In genomic region chr11:97328148-97328547, GRCm38 (mm10) we compare ENCODE assay signal across 8 mouse cellular contexts. TPM values are rescaled to one million over a fixed set of nuclear protein-coding genes. Genes with fewer than 3 reads are reported as not detected.
DNase-seq lines count a peak whose midpoint lies in the region; ATAC-seq and TF ChIP-seq lines count a peak whose summit lies in the region.

No protein-coding gene starts in this region.

- no peaks in the 10 kb centered on the region for H3K79me2 ChIP-seq in CH12.LX (replicated peaks; ENCODE audit: control insufficient read depth, extremely low read depth, insufficient read depth, poor library complexity, severe bottlenecking)

- no peak for TF ChIP-seq EP300 in CH12.LX (IDR thresholded peaks at IDR 0.05; ENCODE audit: low read length)

- no peaks in the 10 kb centered on the region for H3K27me3 ChIP-seq in hindbrain, embryonic 11.5 days (ENCODE audit: control insufficient read depth, insufficient read depth, low read length)
- no peaks in the 10 kb centered on the region for H3K27me3 ChIP-seq in hindbrain, embryonic 12.5 days
- no peaks in the 10 kb centered on the region for H3K27me3 ChIP-seq in CH12.LX (replicated peaks)
- no peaks in the 10 kb centered on the region for H3K27me3 ChIP-seq in neural tube, embryonic 11.5 days (ENCODE audit: control insufficient read depth, insufficient read depth, low read length)

- no peak overlapping the region for H3K4me3 ChIP-seq in hindbrain, embryonic 11.5 days (ENCODE audit: low read depth, low read length)
- H3K4me3 ChIP-seq in hindbrain, embryonic 12.5 days: no peak overlapping the region
- H3K4me3 ChIP-seq in CH12.LX (replicated peaks in 1 of 3; ENCODE audit: low read depth in 2 of 3, low read length in 2 of 3, poor library complexity in 1 of 3): no peak overlapping the region
- H3K4me3 ChIP-seq in neural tube, embryonic 11.5 days (ENCODE audit: low read depth, low read length): no peak overlapping the region

- no peaks in the 10 kb centered on the region for H3K9me3 ChIP-seq in hindbrain, embryonic 11.5 days (ENCODE audit: control insufficient read depth, low read length)
- no peaks in the 10 kb centered on the region for H3K9me3 ChIP-seq in hindbrain, embryonic 12.5 days (replicated peaks)
- H3K9me3 ChIP-seq in CH12.LX (replicated peaks; ENCODE audit: low read length): no peaks in the 10 kb centered on the region
- H3K9me3 ChIP-seq in neural tube, embryonic 11.5 days (ENCODE audit: control insufficient read depth, low read length): no peaks in the 10 kb centered on the region

- in situ Hi-C loops in CH12.LX (cut with MboI; ENCODE audit: low pct_ligation_motif_present, low pct_unique_long_range_greater_than_20kb, low sequenced_read_pairs): no loop called here

- ATAC-seq in hindbrain, embryonic 11.5 days (ENCODE audit: low FRiP score): no peak
- ATAC-seq in hindbrain, embryonic 12.5 days (ENCODE audit: low FRiP score): no peak
- no peak for ATAC-seq in neural tube, embryonic 11.5 days (ENCODE audit: insufficient read depth, low FRiP score, low TSS enrichment)

- no peaks in the 10 kb centered on the region for H3K4me1 ChIP-seq in hindbrain, embryonic 11.5 days (replicated peaks; ENCODE audit: control insufficient read depth, insufficient read depth, low read length)
- H3K4me1 ChIP-seq in hindbrain, embryonic 12.5 days: 0 out of 2 replicates have a peak, but pooled peaks cover 2% of the 10 kb centered on the region
- H3K4me1 ChIP-seq in CH12.LX (ENCODE audit: control insufficient read depth in 1 of 2, insufficient read depth in 2 of 2): peaks cover 7 to 44% of the 10 kb centered on the region in 2 experiments
- no peaks in the 10 kb centered on the region for H3K4me1 ChIP-seq in neural tube, embryonic 11.5 days (ENCODE audit: control insufficient read depth, insufficient read depth, low read length)

- WGBS in hindbrain, embryonic 11.5 days: 29% methylated on average over 9 of the region's 9 CpGs
- WGBS in hindbrain, embryonic 12.5 days: 25% methylated on average over 9 of the region's 9 CpGs
- WGBS in neural tube, embryonic 11.5 days: 31% methylated on average over 9 of the region's 9 CpGs

- TF ChIP-seq RAD21 in CH12.LX (IDR thresholded peaks at IDR 0.05; ENCODE audit: low read depth, low read length): peak; percentile 78

- intact Hi-C loops in left cerebral cortex, postnatal 10 days (cut with DNase I): no loop called here

- TF ChIP-seq CTCF in CH12.LX (conservative IDR thresholded peaks at IDR 0.05 in 1 of 2, IDR thresholded peaks at IDR 0.05 in 1 of 2; ENCODE audit: low read depth in 2 of 2, low read length in 2 of 2): peak; percentile 94 to 99

- H3K4me2 ChIP-seq in hindbrain, embryonic 11.5 days (replicated peaks; ENCODE audit: low read depth, low read length): no peak overlapping the region
- no peak overlapping the region for H3K4me2 ChIP-seq in hindbrain, embryonic 12.5 days (replicated peaks)
- H3K4me2 ChIP-seq in CH12.LX (ENCODE audit: insufficient read depth, low read depth, poor library complexity, severe bottlenecking): no peak overlapping the region
- H3K4me2 ChIP-seq in neural tube, embryonic 11.5 days (ENCODE audit: low read depth): no peak overlapping the region

- peak; percentile 29; the same call in 1 of the 2 replicates for TF ChIP-seq POLR2A in CH12.LX (IDR thresholded peaks at IDR 0.05; ENCODE audit: low read depth, low read length)

- peak; percentile 85 for DNase-seq in hindbrain, embryonic 11.5 days (ENCODE audit: low spot score)
- DNase-seq in CH12.LX (ENCODE audit: extremely low read depth): peak; percentile 67
- DNase-seq in adrenal gland, postnatal 10 days: peak; percentile 78
- DNase-seq in forelimb bud, embryonic 11.5 days (ENCODE audit: low read depth, low spot score): peak; percentile 72
- peak; percentile 38 to 64 for DNase-seq in left cerebral cortex, postnatal 10 days (ENCODE audit: extremely low spot score in 1 of 2, low spot score in 2 of 2)
- DNase-seq in neural tube, embryonic 11.5 days (ENCODE audit: low spot score): peak; percentile 76
- peak; percentile 36 to 40 for DNase-seq in thymus, postnatal 36 days

- no peak overlapping the region for H3K27ac ChIP-seq in hindbrain, embryonic 11.5 days (ENCODE audit: low read depth, low read length)
- H3K27ac ChIP-seq in hindbrain, embryonic 12.5 days: no peak overlapping the region
- no peak overlapping the region for H3K27ac ChIP-seq in CH12.LX (ENCODE audit: insufficient read depth, low read depth)
- no peak overlapping the region for H3K27ac ChIP-seq in neural tube, embryonic 11.5 days (ENCODE audit: low read depth, low read length)

- no peak overlapping the region for H3K9ac ChIP-seq in hindbrain, embryonic 11.5 days (ENCODE audit: low read depth, low read length)
- no peak overlapping the region for H3K9ac ChIP-seq in hindbrain, embryonic 12.5 days
- no peak overlapping the region for H3K9ac ChIP-seq in CH12.LX (ENCODE audit: insufficient read depth, low read depth)
- H3K9ac ChIP-seq in neural tube, embryonic 11.5 days (ENCODE audit: low read length): no peak overlapping the region

- dilution Hi-C loops in CH12.LX (cut with MboI; ENCODE audit: extremely low pct_ligation_motif_present, extremely low pct_unique_long_range_greater_than_20kb, low sequenced_read_pairs): no loop called here

- H3K36me3 ChIP-seq in hindbrain, embryonic 11.5 days (ENCODE audit: control insufficient read depth, insufficient read depth, low read length): peaks cover 5% of the 10 kb centered on the region; the same call in 1 of the 2 replicates
- H3K36me3 ChIP-seq in hindbrain, embryonic 12.5 days: peaks cover 68% of the 10 kb centered on the region
- H3K36me3 ChIP-seq in CH12.LX (replicated peaks in 1 of 2; ENCODE audit: control insufficient read depth in 1 of 2, insufficient read depth in 1 of 2, low read length in 1 of 2): peaks cover 49 to 90% of the 10 kb centered on the region in 2 experiments
- peaks cover 10% of the 10 kb centered on the region; the same call in 1 of the 2 replicates for H3K36me3 ChIP-seq in neural tube, embryonic 11.5 days (ENCODE audit: control insufficient read depth, insufficient read depth, low read length)

TF ChIP-seq in CH12.LX, 34 proteins besides CTCF, POLR2A, EP300 and RAD21:
- TF ChIP-seq CHD1 (IDR thresholded peaks at IDR 0.05; ENCODE audit: low read depth, low read length): no peak
- no peak for TF ChIP-seq TBP (conservative IDR thresholded peaks at IDR 0.05; ENCODE audit: low read depth, low read length)
- TF ChIP-seq USF1 (IDR thresholded peaks at IDR 0.05; ENCODE audit: low read depth, low read length): no peak
- peak; percentile 78 for TF ChIP-seq SMC3 (IDR thresholded peaks at IDR 0.05; ENCODE audit: low read depth, low read length)
- TF ChIP-seq JUND (conservative IDR thresholded peaks at IDR 0.05; ENCODE audit: low read depth, low read length): no peak

RNA-seq across cellular contexts. Expression of gene Mrpl45, which starts 12.6 kb away (rescaled TPM):
- polyA plus RNA-seq in hindbrain, embryonic 11.5 days (2014; fragmentation: Nextera tagmentation; extraction: Ambion mirVana): 51.4 and 52.9 TPM in 2 replicates
- polyA plus RNA-seq in hindbrain, embryonic 12.5 days (2016; fragmentation: Nextera tagmentation; extraction: Ambion mirVana): 44.9 and 45.6 TPM in 2 replicates
- total RNA-seq in CH12.LX (2012; rRNA removed) (101 and 106 TPM in 2 replicates), CH12.LX (2014; rRNA removed) (153 and 158 TPM in 2 replicates)
- polyA plus RNA-seq in CH12.LX (2012; ENCODE audit: insufficient read length, low read depth): 123 and 124 TPM in 2 replicates
- 10 to 100 TPM; 40.1 to 52.8 TPM for total RNA-seq in adrenal gland, postnatal 10 days (2021)
- total RNA-seq in left cerebral cortex, postnatal 10 days (2021): 10 to 100 TPM; 20.4 to 23.3 TPM
- 49.0 and 52.9 TPM in 2 replicates for polyA plus RNA-seq in neural tube, embryonic 11.5 days (2014; fragmentation: Nextera tagmentation; extraction: Ambion mirVana)

RNA-seq across cellular contexts. Expression of gene Gpr179, which starts 23.7 kb away (rescaled TPM):
- 0.46 TPM in 1 of 2 replicates, not detected in the other for polyA plus RNA-seq in hindbrain, embryonic 11.5 days (2014; fragmentation: Nextera tagmentation; extraction: Ambion mirVana)
- 0.17 and 0.22 TPM in 2 replicates for polyA plus RNA-seq in hindbrain, embryonic 12.5 days (2016; fragmentation: Nextera tagmentation; extraction: Ambion mirVana)
- total RNA-seq in CH12.LX (2012; rRNA removed): 0.04 and 0.08 TPM in 2 replicates
- not detected in 2 replicates for total RNA-seq in CH12.LX (2014; rRNA removed)
- 0.03 and 0.05 TPM in 2 replicates for polyA plus RNA-seq in CH12.LX (2012; ENCODE audit: insufficient read length, low read depth)
- 1 to 10 TPM; 3.0 to 3.4 TPM for total RNA-seq in adrenal gland, postnatal 10 days (2021)
- under 1 TPM; 0.18 to 0.39 TPM for total RNA-seq in left cerebral cortex, postnatal 10 days (2021)
- 0.04 and 0.08 TPM in 2 replicates for polyA plus RNA-seq in neural tube, embryonic 11.5 days (2014; fragmentation: Nextera tagmentation; extraction: Ambion mirVana)

RNA-seq across cellular contexts. Expression of gene Socs7, which starts 34.2 kb away (rescaled TPM):
- 3.6 and 3.8 TPM in 2 replicates for polyA plus RNA-seq in hindbrain, embryonic 11.5 days (2014; fragmentation: Nextera tagmentation; extraction: Ambion mirVana)
- polyA plus RNA-seq in hindbrain, embryonic 12.5 days (2016; fragmentation: Nextera tagmentation; extraction: Ambion mirVana): 7.0 and 9.1 TPM in 2 replicates
- total RNA-seq in CH12.LX (2012; rRNA removed) (17.0 and 17.4 TPM in 2 replicates), CH12.LX (2014; rRNA removed) (10.2 and 11.9 TPM in 2 replicates)
- 14.2 and 15.1 TPM in 2 replicates for polyA plus RNA-seq in CH12.LX (2012; ENCODE audit: insufficient read length, low read depth)
- total RNA-seq in adrenal gland, postnatal 10 days (2021): 10 to 100 TPM; 16.9 to 20.1 TPM
- total RNA-seq in left cerebral cortex, postnatal 10 days (2021): 10 to 100 TPM; 81.0 to 84.7 TPM
- polyA plus RNA-seq in neural tube, embryonic 11.5 days (2014; fragmentation: Nextera tagmentation; extraction: Ambion mirVana): 3.1 and 3.2 TPM in 2 replicates

RNA-seq across cellular contexts. Expression of gene Npepps, which starts 47.7 kb away (rescaled TPM):
- polyA plus RNA-seq in hindbrain, embryonic 11.5 days (2014; fragmentation: Nextera tagmentation; extraction: Ambion mirVana): 93.6 and 108 TPM in 2 replicates
- polyA plus RNA-seq in hindbrain, embryonic 12.5 days (2016; fragmentation: Nextera tagmentation; extraction: Ambion mirVana): 119 and 133 TPM in 2 replicates
- 37.6 and 42.5 TPM in 2 replicates for total RNA-seq in CH12.LX (2012; rRNA removed)
- 29.8 and 33.8 TPM in 2 replicates for total RNA-seq in CH12.LX (2014; rRNA removed)
- polyA plus RNA-seq in CH12.LX (2012; ENCODE audit: insufficient read length, low read depth): 50.8 and 56.3 TPM in 2 replicates
- total RNA-seq in adrenal gland, postnatal 10 days (2021): 10 to 100 TPM; 63.2 to 68.3 TPM
- 100 to 1,000 TPM; 145 to 150 TPM for total RNA-seq in left cerebral cortex, postnatal 10 days (2021)
- polyA plus RNA-seq in neural tube, embryonic 11.5 days (2014; fragmentation: Nextera tagmentation; extraction: Ambion mirVana): 98.6 and 102 TPM in 2 replicates
